Mouse (Mus musculus) liver, postnatal 0 days (tissue): ENCODE data around the gene Aspscr1.
A peak's percentile ranks its signal among the peaks of the same experiment; 100 is the strongest.

Experiments
- CTCF ChIP-seq: sonication (generic); IDR thresholded peaks from 2 replicates; pipeline ENCODE4 v1.5.1; 2016; ENCODE audit warnings: antibody characterized with exemption, low read depth
- EP300 ChIP-seq: IDR thresholded peaks from 2 replicates; pipeline ENCODE4 v1.6.1; 2016; ENCODE audit warnings: antibody characterized with exemption, low read depth, mild to moderate bottlenecking

- TF ChIP-seq CTCF (peak; percentile 91), EP300 (no peak)
Measured at GRCm38 (mm10) chr11:120658876-120659410, 13.8 kb upstream of the Aspscr1 start.
